Mouse (Mus musculus) olfactory bulb, adult 2 months (tissue): ENCODE results near the gene Rpusd3. TPM values are rescaled to one million over a fixed set of nuclear protein-coding genes. Genes with fewer than 3 reads are reported as not detected.

Experiments
- H3K27ac ChIP-seq: fragments of 200-500 bp; 2 replicates; pipeline ENCODE4 v1.5.1; 2012; ENCODE audit warnings: low read depth, low read length; ENCODE audit not compliant: insufficient read depth
- H3K4me1 ChIP-seq: fragments of 200-500 bp; 2 replicates; pipeline ENCODE4 v1.6.1; 2012; ENCODE audit warnings: low read length; ENCODE audit not compliant: control insufficient read depth, insufficient read depth
- H3K4me3 ChIP-seq: fragments of 200-500 bp; 2 replicates; pipeline ENCODE4 v1.5.1; 2012; ENCODE audit warnings: mild to moderate bottlenecking, low read depth, low read length, moderate library complexity; ENCODE audit not compliant: insufficient read depth
- CTCF ChIP-seq: fragments of 200-500 bp; IDR thresholded peaks from 2 replicates; pipeline ENCODE4 v1.5.1; 2012; ENCODE audit warnings: low read depth, mild to moderate bottlenecking, low read length, moderate library complexity; ENCODE audit not compliant: insufficient read depth
- POLR2A ChIP-seq: fragments of 200-500 bp; IDR thresholded peaks from 2 replicates; pipeline ENCODE4 v1.6.1; 2012; ENCODE audit warnings: mild to moderate bottlenecking, low read depth, low read length, moderate library complexity; ENCODE audit not compliant: insufficient read depth
- WGBS: fragments of 180-500 bp; shearing (Covaris S2); methylation state at CpG from one replicate; pipeline ENCODE4 v1.1.7; 2018; 5-methylcytosine and 5-hydroxymethylcytosine counted together
- polyA plus RNA-seq: library from polyadenylated mRNA; stranded (reverse); fragments of >200 nt; gene quantifications from 2 replicates; pipeline ENCODE4 v1.2.4, GENCODE M21; 2012; ENCODE audit warnings: low replicate concordance; ENCODE audit not compliant: missing spikeins, insufficient read depth, insufficient read length

The Rpusd3 gene
- polyA plus RNA-seq, 1 experiment: not detected

GRCm38 (mm10) chr6:113368577-113368976 is 50.6 kb downstream of the Rpusd3 start:
- TF ChIP-seq POLR2A (no peak), CTCF (no peak)
- no peak overlapping the region for H3K27ac ChIP-seq
- WGBS: 65% methylated on average over 5 of the region's 5 CpGs
- no peaks in the 10 kb centered on the region; the same call in 1 of the 2 replicates for H3K4me1 ChIP-seq
- no peak overlapping the region for H3K4me3 ChIP-seq

- WGBS: 90% methylated on average over 7 of the region's 7 CpGs
- H3K27ac ChIP-seq: no peak overlapping the region
- no peak for TF ChIP-seq CTCF
- TF ChIP-seq POLR2A: no peak
Observed at GRCm38 (mm10) chr6:113368124-113368523, 51.0 kb downstream of the Rpusd3 start.

GRCm38 (mm10) chr6:113367574-113367973 is 51.6 kb downstream of the Rpusd3 start:
- H3K4me3 ChIP-seq: no peak overlapping the region
- TF ChIP-seq POLR2A (no peak), CTCF (no peak)
- WGBS: 97% methylated on average over 1 of the region's 1 CpGs
- H3K27ac ChIP-seq: no peak overlapping the region
- H3K4me1 ChIP-seq: no peaks in the 10 kb centered on the region; the same call in 1 of the 2 replicates

More at GRCm38 (mm10) chr6:113368124-113368523, 51.0 kb downstream of the Rpusd3 start:
- no peak overlapping the region for H3K4me3 ChIP-seq
- H3K4me1 ChIP-seq: no peaks in the 10 kb centered on the region; the same call in 1 of the 2 replicates

- H3K4me1 ChIP-seq: no peaks in the 10 kb centered on the region; the same call in 1 of the 2 replicates
- H3K4me3 ChIP-seq: no peak overlapping the region
- TF ChIP-seq CTCF: no peak
- H3K27ac ChIP-seq: no peak overlapping the region
- 85% methylated on average over 6 of the region's 6 CpGs for WGBS
Observed at GRCm38 (mm10) chr6:113366639-113367038, 52.5 kb downstream of the Rpusd3 start.

Other genes with a start within 250 kb of the Rpusd3 start
- gene Lhfpl4, start 224.0 kb downstream of the Rpusd3 start, polyA plus RNA-seq: not detected in 2 replicates
- gene Mtmr14, start 181.5 kb downstream of the Rpusd3 start, polyA plus RNA-seq: not detected in 2 replicates
- gene Cpne9, start 137.0 kb downstream of the Rpusd3 start, polyA plus RNA-seq: not detected in 2 replicates
- not detected in 2 replicates for gene Brpf1, start 112.2 kb downstream of the Rpusd3 start, polyA plus RNA-seq
- not detected in 2 replicates for gene Ogg1, start 92.4 kb downstream of the Rpusd3 start, polyA plus RNA-seq
- not detected in 2 replicates for gene Camk1, start 75.4 kb downstream of the Rpusd3 start, polyA plus RNA-seq
- gene Tada3, start 41.5 kb downstream of the Rpusd3 start, polyA plus RNA-seq: not detected in 2 replicates
- not detected in 2 replicates for gene Arpc4, start 41.2 kb downstream of the Rpusd3 start, polyA plus RNA-seq
- not detected in 2 replicates for gene Ttll3, start 30.1 kb downstream of the Rpusd3 start, polyA plus RNA-seq
- gene Cidec, start 16.4 kb upstream of the Rpusd3 start, polyA plus RNA-seq: not detected in 2 replicates
- gene Jagn1, start 23.2 kb upstream of the Rpusd3 start, polyA plus RNA-seq: not detected in 2 replicates
- gene Il17re, start 39.1 kb upstream of the Rpusd3 start, polyA plus RNA-seq: not detected in 2 replicates
- gene Il17rc, start 52.1 kb upstream of the Rpusd3 start, polyA plus RNA-seq: not detected in 2 replicates
- gene Creld1, start 64.0 kb upstream of the Rpusd3 start, polyA plus RNA-seq: not detected in 2 replicates
- gene Prrt3, start 82.6 kb upstream of the Rpusd3 start, polyA plus RNA-seq: not detected in 2 replicates
- not detected in 2 replicates for gene Emc3, start 112.3 kb upstream of the Rpusd3 start, polyA plus RNA-seq
- gene Fancd2, start 112.3 kb upstream of the Rpusd3 start, polyA plus RNA-seq: not detected in 2 replicates
- not detected in 2 replicates for gene Fancd2os, start 181.4 kb upstream of the Rpusd3 start, polyA plus RNA-seq
- gene Brk1, start 185.4 kb upstream of the Rpusd3 start, polyA plus RNA-seq: not detected in 2 replicates
- gene Vhl, start 204.6 kb upstream of the Rpusd3 start, polyA plus RNA-seq: not detected in 2 replicates
- gene Irak2, start 219.1 kb upstream of the Rpusd3 start, polyA plus RNA-seq: not detected in 2 replicates